Mouse (Mus musculus) E14TG2a.4 (cell line): Measurements from ENCODE around the gene Thsd4.
A peak's percentile ranks its signal among the peaks of the same experiment; 100 is the strongest.

Source experiments
- H3K27me3 ChIP-seq: 2 replicates; pipeline ENCODE4 v1.6.1; 2014; ENCODE audit warnings: low read length, control low read depth; ENCODE audit not compliant: insufficient read depth
- H3K36me3 ChIP-seq: 2 replicates; pipeline ENCODE4 v1.6.1; 2014; ENCODE audit warnings: low read length, control low read depth; ENCODE audit not compliant: insufficient read depth
- H3K4me1 ChIP-seq: replicated peaks from 2 replicates; pipeline ENCODE4 v1.6.1; 2014; ENCODE audit warnings: low read depth, low read length, control low read depth
- H3K4me3 ChIP-seq: replicated peaks from 2 replicates; pipeline ENCODE4 v1.5.1; 2014; ENCODE audit warnings: mild to moderate bottlenecking, low read length
- H3K9me3 ChIP-seq: 2 replicates; pipeline ENCODE4 v1.6.1; 2014; ENCODE audit warnings: low read length, control low read depth
- CTCF ChIP-seq: conservative IDR thresholded peaks from 2 replicates; pipeline ENCODE4 v1.5.1; 2014; ENCODE audit warnings: low read length
- NANOG ChIP-seq: IDR thresholded peaks from 2 replicates; pipeline ENCODE4 v1.6.1; 2014; ENCODE audit warnings: borderline replicate concordance, low read length, mixed read lengths
- POU5F1 ChIP-seq: IDR thresholded peaks from 2 replicates; pipeline ENCODE4 v1.6.1; 2014; ENCODE audit warnings: low read length, borderline replicate concordance

Gene Thsd4

DNA sequence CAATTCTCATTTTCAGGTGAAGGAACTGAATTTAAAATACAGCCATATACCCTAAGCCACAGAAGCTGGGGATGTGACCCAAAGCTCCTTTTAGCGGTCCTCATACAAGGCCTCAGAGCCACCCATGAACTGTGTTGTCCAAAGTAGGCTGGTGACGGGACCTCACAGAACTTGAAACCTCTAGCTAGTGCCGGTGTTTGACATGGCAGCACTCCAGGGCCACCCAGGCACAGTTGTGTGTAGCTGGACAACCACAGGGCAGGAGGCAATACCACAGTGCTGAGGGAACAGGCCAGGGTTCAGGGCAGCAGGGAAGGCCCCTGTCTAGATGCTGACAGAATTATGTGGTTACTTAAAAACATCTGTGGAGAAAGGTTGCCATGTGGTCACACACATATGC, 499.5 kb downstream of the Thsd4 start:
- Histone ChIP-seq H3K27me3 (peaks cover 21% of the 10 kb centered on the region), H3K36me3 (no peaks in the 10 kb centered on the region), H3K4me3 (no peak overlapping the region), H3K9me3 (no peaks in the 10 kb centered on the region), H3K4me1 (peaks cover 18% of the 10 kb centered on the region)
- no peak for TF ChIP-seq NANOG
- no peak for TF ChIP-seq POU5F1
- no peak for TF ChIP-seq CTCF

DNA sequence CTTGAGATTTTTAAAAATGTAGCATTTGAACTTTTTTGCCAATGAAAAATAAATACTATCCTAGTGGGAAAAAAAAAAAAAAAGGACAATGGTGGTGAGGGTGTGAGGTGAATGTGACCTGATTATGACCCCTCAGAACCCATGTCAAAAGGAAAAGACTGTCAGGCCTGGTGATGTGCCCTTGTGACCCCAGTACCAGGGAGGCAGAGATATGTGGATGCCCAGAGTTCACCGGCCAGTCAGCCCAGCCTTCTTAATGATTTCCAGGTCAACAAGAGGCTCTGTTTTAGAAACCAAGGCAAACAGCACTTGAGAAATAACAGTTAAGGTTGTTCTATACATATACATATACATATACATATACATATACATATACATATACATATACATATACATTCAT, 501.4 kb downstream of the Thsd4 start:
- TF ChIP-seq NANOG (no peak), CTCF (no peak), POU5F1 (no peak)
- Histone ChIP-seq H3K4me1 (peaks cover 11% of the 10 kb centered on the region), H3K9me3 (no peaks in the 10 kb centered on the region), H3K27me3 (peaks cover 15% of the 10 kb centered on the region), H3K4me3 (no peak overlapping the region), H3K36me3 (no peaks in the 10 kb centered on the region)

DNA sequence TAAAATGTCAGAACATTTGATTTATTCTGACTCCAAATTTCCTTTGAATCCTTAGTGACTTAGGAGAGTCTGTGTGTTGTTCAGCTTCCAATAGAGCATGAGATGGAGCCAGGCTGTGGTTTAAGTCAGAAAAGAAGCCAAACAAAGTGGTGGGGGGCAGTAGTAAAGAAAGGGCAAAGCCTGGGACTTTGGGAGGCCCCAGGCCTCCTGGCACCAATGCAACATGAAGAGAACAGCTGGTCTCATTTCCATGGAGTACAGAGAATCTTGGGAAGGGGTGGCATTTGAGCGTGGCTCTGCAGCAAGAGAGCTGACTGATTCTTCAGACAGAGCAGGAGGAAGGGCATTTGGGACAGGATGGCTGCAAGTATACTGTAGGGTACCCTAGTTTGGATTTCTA, 511.6 kb downstream of the Thsd4 start:
- no peaks in the 10 kb centered on the region for H3K9me3 ChIP-seq
- no peak overlapping the region for H3K4me3 ChIP-seq
- H3K4me1 ChIP-seq: no peaks in the 10 kb centered on the region
- H3K36me3 ChIP-seq: no peaks in the 10 kb centered on the region
- H3K27me3 ChIP-seq: no peaks in the 10 kb centered on the region
- no peak for TF ChIP-seq CTCF
- TF ChIP-seq POU5F1: no peak

DNA sequence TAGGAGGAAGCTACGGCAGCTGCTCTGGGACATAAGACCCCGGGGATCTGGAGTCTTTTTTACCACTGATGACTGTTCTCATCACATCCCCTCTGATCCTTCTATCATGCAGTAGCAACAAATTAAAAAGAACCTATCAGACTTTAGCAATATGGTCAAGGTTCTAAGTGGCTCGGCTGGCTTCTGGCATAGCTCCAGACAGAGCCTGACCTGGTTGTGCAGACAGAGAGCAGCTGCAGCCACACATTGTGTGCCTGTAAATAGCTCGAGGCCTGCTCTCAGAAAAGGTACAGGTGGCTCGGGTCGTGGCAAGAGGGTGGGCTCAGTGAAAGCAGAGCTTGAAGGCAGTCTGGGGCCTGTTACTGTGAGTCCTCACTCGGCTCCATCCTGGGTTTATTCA, 512.9 kb downstream of the Thsd4 start:
- Histone ChIP-seq H3K4me3 (no peak overlapping the region), H3K9me3 (0 out of 2 replicates have a peak, but pooled peaks cover 3% of the 10 kb centered on the region), H3K4me1 (no peaks in the 10 kb centered on the region), H3K27me3 (no peaks in the 10 kb centered on the region), H3K36me3 (no peaks in the 10 kb centered on the region)
- TF ChIP-seq POU5F1: no peak
- TF ChIP-seq CTCF: no peak
- TF ChIP-seq NANOG: no peak

DNA sequence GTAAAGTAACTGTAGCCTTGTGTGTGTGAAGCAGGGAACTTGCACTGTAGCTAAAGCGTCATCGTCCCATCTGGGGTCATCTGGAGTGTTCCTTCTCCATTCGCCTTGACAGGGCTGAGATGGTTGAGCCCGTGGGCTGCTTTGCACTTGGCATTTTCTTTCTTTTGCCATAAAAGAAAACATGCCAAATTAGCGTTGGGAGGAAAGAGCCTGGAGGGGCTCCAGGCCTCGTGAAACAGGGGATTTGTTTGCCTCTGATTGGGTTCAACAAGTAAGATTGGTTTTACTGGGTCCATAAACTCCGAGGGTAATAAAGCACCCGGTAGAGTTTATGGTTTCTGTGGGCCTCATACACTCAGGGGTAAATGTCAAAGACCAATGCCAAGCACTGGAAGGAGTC, 519.5 kb downstream of the Thsd4 start:
- 0 out of 2 replicates have a peak, but pooled peaks cover 3% of the 10 kb centered on the region for H3K9me3 ChIP-seq
- H3K27me3 ChIP-seq: no peaks in the 10 kb centered on the region
- H3K4me1 ChIP-seq: no peaks in the 10 kb centered on the region
- no peaks in the 10 kb centered on the region for H3K36me3 ChIP-seq
- H3K4me3 ChIP-seq: no peak overlapping the region
- TF ChIP-seq CTCF (no peak), POU5F1 (no peak), NANOG (no peak)

DNA sequence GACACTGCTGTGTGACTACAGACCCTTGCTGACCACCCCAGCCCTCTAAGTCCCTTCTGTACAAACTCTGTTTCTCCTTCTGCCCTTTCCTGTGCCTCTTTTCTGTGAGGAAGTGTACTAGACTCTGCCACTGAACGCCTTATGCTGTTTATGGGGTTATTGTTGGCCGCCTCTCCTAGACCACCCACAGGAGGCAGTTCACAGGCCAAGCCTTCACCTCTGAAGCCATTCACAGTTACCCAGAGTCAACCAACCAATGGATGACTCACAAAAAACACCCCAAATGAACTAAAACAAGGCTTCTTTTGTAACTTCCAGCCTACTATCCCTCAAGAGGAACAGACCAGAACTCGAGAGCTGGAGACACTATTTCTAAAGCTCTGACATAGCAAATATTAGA, 520.4 kb downstream of the Thsd4 start:
- Histone ChIP-seq H3K27me3 (no peaks in the 10 kb centered on the region; the same call in 1 of the 2 replicates), H3K4me1 (no peaks in the 10 kb centered on the region), H3K4me3 (no peak overlapping the region), H3K36me3 (no peaks in the 10 kb centered on the region), H3K9me3 (0 out of 2 replicates have a peak, but pooled peaks cover 3% of the 10 kb centered on the region)
- TF ChIP-seq POU5F1 (no peak), CTCF (no peak), NANOG (no peak)

DNA sequence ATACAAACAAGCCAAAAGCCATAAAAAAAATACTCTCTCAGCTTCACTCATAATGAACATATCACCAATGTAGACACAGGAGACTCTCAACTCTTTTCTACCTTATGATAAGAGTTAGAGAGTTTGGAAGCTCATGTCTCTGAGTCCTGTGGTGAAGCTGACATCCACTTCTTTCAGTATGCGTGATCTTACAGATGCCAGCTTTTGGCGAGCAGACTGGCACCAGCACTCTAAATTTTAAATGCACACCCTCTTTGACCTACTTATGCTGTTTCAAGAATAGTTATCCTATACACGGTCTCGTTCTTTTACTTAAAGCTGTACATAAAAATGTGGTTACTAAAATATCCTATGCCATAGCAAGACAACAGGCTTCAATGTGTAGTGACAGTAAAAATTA, 524.1 kb downstream of the Thsd4 start:
- Histone ChIP-seq H3K36me3 (no peaks in the 10 kb centered on the region), H3K9me3 (no peaks in the 10 kb centered on the region), H3K27me3 (no peaks in the 10 kb centered on the region; the same call in 1 of the 2 replicates), H3K4me1 (no peaks in the 10 kb centered on the region), H3K4me3 (no peak overlapping the region)
- TF ChIP-seq CTCF: no peak
- TF ChIP-seq POU5F1: no peak
- no peak for TF ChIP-seq NANOG

DNA sequence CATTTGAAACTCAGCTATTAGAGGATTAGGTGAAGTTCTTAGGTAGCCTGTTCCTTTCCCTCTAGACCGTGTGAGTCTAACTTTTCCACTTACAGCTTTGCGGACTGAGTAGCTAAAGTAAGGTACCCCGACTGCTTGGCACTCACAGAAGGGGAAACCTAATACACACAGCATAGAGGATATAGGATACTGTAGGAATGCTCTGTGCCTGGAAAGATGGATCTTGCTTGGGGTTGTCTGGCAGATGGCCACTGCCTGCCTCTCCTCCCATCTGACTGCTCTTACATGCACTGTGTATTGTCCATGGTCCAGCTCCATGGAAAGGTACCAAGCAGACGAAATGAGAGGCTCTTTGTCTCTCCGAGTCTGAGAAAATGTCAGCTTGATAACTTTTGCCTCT, 530.4 kb downstream of the Thsd4 start:
- no peaks in the 10 kb centered on the region for H3K4me1 ChIP-seq
- H3K4me3 ChIP-seq: no peak overlapping the region

DNA sequence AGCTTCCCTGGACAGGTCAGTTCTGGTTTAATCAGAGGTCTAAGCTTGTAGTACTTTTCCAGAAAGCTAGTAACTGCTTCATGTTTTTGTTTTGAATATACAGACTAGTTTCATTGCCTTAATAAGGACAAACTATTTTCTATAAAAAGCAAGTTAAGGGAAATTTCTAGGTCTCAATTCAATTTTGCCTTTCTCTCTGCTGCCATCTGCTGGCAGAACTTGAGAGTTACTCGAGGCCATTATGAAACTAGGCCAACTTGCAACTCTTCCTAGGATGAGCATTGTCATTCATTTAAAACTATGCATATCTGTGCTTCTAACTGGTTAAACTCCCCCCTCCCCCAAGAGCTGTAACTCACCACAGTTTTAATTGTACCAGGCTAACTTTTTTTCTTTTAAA, 532.0 kb downstream of the Thsd4 start:
- no peaks in the 10 kb centered on the region for H3K4me1 ChIP-seq
- H3K36me3 ChIP-seq: no peaks in the 10 kb centered on the region

More for the DNA sequence above, 530.4 kb downstream of the Thsd4 start:
- no peaks in the 10 kb centered on the region for H3K36me3 ChIP-seq
- H3K27me3 ChIP-seq: no peaks in the 10 kb centered on the region; the same call in 1 of the 2 replicates
- TF ChIP-seq NANOG: no peak
- TF ChIP-seq POU5F1: no peak
- no peak for TF ChIP-seq CTCF
- no peaks in the 10 kb centered on the region for H3K9me3 ChIP-seq

More for the DNA sequence above, 532.0 kb downstream of the Thsd4 start:
- no peaks in the 10 kb centered on the region; the same call in 1 of the 2 replicates for H3K27me3 ChIP-seq
- H3K9me3 ChIP-seq: no peaks in the 10 kb centered on the region
- H3K4me3 ChIP-seq: no peak overlapping the region
- TF ChIP-seq NANOG (no peak), CTCF (peak; percentile 83), POU5F1 (no peak)
